Mouse (Mus musculus) left cerebral cortex, postnatal 36 days (tissue): ENCODE results near the gene Abhd12b. TPM values are rescaled to one million over a fixed set of nuclear protein-coding genes. Genes with fewer than 3 reads are reported as not detected.

Source experiments
- DNase-seq, 2 experiments: peaks; one replicate each; pipeline ENCODE4 v3.0.0; 2021 to 2022; ENCODE audit warnings: low spot score in 2 of 2, mixed read lengths in 1 of 2
- intact Hi-C: fragments of 180-260 bp; cut with DNase I; formaldehyde crosslinking; loops from one replicate; pipeline ENCODE4 v1.15.1; 2025
- total RNA-seq, 2 experiments: library from RNA; stranded (reverse); gene quantifications; 2 replicates each; pipeline ENCODE4 v1.2.3; 2021

Abhd12b gene
- total RNA-seq, 2 experiments from 2014 or later, result 0.10 to 0.29 TPM

DNA sequence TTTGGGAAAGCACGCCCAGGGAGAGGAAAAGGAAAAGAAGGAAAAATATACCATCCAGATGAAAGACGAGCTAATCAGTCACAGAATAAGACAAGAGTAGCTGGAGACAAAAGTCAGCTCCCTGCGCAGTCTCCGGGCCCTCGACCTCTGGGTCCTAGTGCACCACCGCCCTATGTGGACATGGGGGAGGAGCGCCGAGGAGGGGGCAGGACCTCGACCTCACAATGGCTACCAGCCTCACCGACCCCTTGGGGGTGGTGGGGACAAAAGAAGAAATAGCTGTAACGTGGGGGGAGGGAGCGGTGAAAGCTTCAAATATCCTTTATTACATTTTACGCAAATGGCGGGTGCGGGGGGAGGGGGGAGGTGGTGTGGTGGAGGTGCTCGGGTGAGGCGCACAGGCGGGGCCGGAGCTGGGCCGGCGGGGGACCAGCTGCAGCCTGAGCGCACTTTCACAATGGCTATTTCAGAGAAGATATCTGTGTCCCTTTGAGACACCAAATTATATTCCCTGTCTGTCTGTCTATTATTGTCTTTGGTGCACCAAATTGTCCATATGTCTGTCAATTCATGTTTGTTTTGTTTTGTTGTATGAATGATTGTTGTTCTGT is 30.3 kb downstream of the Abhd12b start:
- intact Hi-C loops, result no loop called here
- DNase-seq, result no peak

DNA sequence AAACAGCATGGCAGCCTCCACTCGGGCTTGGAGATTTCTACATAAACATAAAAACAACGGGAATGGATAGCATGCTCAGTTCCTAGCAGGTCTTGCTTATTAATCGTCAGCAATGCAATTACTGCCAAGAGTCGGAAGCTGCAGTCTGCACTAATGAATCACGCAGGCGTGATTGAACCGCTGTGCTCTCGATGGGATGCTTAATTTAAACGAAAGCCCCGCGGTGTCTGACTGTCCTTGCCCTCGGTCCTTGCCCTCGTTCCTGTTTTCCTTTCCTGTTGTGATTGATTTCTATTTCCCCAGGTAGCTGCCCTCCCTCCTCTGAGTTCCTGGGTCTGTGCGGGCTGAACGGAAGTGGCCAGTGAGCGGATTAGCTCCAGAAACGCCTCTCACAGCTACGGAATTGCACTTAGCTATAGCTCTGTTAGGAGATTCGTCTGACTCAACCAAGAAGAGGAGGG is 38.4 kb downstream of the Abhd12b start:
- intact Hi-C loops, result loop anchor here (5.0 kb wide), 1 partner anchor 500 kb away; no protein-coding TSS in a partner anchor
- peak; percentile 13 to 27 for DNase-seq

DNA sequence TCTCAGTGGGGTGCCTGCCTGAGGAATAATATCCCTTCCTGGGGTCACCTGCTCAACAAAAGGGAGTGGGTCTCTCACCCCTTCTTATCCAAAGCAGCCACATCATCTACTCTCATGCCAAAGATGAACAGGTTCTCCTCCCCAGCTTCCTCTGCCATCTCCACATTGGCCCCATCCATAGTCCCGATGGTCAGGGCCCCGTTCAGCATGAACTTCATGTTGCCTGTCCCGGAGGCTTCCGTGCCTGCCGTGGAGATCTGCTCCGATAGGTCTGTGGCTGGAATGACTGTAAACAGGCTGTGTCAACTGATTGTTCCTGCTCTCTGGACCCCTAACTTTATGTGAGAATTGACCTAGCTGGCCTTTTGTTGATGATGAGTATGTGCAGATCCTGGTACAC is 41.5 kb downstream of the Abhd12b start:
- intact Hi-C loops, result no loop called here
- DNase-seq, result no peak

DNA sequence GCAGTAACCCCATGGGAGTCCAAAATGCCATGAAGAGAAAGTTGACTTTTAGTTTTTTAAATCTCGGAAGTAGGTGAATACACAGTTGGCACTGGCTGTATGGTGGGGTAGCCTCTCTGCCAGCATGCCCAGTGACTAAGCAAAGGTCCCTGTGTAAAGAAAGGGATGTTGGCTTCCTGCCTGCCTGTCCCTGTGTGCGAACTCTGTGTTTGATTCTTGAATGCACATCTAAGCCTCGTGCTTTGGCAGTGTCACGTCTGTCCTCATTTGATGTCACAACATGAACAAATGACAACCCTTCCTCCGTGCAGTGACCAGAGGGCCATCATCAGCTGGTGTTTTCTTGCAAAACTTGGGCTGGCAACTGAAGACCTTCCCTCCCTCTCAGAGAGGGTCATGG is 42.4 kb downstream of the Abhd12b start:
- no peak for DNase-seq
- intact Hi-C loops, result no loop called here

DNA sequence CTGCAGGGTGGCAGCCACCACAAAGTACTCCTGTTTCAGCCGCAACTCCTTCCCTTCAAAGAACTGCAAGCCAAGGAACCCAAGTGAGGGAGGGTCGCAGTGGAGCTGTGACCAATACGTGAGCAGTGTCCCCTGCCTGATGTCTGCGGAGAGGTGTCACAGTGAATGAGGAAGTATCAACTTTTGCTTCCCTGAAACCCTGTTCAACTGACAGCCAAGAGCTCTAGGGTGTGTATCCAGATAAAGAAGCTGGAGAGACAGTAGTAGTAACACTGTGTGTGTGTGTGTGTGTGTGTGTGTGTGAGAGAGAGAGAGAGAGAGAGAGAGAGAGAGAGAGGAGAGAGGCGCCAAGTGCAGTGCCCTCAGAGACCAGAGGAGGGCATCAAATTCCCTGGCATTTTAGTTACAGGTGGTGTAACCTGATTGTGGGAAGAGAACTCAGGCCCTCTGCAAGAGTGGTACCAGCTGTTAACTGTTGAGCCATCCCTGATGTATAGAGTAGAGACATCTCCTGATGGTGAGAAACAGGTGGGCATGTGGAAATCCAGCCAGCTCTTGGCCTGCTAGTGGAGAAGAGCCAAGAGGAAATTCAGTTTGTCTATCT is 48.1 kb downstream of the Abhd12b start:
- intact Hi-C loops, result no loop called here
- no peak for DNase-seq

DNA sequence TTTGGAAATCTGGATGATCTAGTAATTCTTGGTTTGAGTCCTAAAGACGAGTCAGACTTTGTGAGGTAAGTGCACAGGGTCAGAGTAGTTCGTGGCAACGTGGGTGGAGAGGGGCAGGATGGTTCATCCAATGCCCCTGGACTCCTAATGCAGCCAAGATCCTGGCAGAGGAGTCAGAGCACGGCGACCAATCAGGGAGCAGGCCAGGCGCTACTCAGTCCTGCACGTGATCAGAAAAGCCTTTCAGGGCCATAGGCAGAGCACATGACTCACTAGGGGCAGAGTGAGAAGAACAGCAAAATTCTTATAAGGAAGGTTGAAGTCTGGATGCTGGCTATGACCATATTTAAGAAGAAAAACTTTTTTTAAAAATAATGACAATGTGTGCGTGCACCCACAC is 50.5 kb downstream of the Abhd12b start:
- no peak for DNase-seq
- intact Hi-C loops, result no loop called here

DNA sequence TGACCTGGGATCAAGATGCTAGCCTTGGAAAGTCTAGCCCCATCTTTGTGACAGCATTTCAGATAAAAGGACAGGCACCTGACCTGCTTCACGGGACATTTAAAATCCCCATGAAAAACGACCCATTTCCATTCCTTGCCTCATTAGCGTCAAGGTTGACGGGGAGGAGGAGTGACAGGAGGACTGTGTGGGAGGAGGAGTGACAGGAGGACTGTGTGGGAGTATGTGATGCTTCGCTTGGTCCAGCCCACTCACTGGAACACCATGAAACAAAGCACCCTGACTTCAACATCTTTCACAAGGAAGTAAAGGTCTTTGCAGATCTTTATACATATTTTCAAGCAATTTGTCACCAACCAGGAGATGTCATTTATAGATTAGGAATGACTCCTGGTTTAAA is 54.3 kb downstream of the Abhd12b start:
- intact Hi-C loops, result no loop called here
- no peak for DNase-seq

DNA sequence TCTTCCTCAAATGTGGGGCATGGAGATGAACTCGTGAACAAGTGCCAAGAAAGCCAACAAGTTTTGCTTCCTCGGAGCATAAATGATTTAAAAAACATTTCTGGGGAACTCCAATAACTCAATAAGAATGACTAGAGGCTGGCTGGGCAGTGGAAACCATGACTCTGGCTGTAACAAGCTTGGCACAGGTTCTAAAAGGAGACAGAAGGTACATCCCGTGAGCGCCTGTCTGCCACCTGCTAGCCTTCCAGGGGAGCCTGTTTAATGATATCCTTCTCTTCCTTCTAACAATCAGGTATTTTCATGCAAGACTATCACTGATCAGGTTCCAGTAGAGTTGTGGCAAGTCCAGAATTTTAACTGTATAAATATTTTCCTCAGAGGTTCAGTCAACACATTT is 58.6 kb downstream of the Abhd12b start:
- DNase-seq, result no peak
- intact Hi-C loops, result no loop called here

DNA sequence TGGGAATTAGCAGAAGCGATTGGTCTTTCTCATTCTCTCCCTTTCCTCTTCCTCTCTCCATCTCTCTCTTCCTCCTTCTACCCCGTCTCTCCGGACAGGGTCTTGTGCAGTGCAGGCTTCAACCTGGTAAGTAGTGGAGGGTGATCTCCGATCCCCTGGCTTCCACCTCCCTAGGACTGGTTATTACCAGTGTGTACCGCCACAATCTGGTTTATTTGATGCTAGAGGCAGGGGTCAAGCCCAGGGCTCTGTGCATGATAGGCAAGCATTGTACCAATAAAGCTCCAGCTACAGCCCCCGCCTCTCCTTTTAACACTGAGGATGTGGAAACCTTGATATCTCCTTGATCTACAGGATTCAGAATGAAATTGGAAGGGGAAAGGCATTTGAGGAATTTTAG is 59.7 kb downstream of the Abhd12b start:
- intact Hi-C loops, result no loop called here
- DNase-seq, result no peak

DNA sequence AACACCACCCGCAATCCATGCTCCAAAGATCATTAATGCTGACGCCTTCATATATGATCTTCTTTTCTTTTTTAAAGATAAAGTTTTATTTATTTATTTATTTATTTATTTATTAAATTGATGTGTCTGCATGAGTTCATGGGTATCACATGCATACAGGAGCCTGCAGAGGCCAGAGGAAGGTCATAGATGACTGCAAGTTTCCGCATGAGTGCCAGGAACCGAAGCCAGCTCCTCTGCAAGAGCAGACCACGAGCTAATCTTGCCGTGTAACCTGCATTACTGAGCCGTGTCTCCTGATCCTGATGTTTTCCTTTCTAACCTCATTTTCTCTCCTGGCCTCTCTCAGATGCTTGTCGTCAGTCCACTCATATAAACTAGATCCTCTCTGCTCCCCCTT is 60.3 kb downstream of the Abhd12b start:
- DNase-seq, result no peak
- intact Hi-C loops, result no loop called here

DNA sequence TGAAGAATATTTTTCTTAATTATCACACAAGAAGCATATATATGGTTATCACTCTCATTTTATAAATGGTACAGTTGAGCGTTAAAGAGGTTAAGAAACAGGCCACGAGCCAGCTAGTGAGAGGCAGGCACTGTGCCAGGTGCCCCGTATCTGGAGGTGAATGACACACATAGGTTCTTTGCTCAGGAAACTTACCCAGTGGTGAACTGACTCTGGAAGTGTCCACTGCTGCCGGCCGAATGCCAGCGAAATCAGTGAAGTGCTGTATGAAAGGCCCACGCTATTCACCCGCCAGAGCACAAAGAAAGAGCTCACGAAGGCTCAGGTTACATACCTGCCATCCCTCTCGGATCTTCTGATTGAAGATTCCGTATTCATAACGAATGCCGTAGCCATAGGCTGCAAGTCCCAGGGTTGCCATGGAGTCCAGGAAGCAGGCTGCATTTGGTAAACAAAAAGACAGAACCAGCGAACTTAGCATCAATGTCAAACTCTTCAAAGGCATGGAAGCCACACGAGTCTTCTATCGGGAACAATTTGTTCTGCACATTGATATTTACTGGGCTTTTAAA is 62.4 kb downstream of the Abhd12b start:
- DNase-seq, result no peak

DNA sequence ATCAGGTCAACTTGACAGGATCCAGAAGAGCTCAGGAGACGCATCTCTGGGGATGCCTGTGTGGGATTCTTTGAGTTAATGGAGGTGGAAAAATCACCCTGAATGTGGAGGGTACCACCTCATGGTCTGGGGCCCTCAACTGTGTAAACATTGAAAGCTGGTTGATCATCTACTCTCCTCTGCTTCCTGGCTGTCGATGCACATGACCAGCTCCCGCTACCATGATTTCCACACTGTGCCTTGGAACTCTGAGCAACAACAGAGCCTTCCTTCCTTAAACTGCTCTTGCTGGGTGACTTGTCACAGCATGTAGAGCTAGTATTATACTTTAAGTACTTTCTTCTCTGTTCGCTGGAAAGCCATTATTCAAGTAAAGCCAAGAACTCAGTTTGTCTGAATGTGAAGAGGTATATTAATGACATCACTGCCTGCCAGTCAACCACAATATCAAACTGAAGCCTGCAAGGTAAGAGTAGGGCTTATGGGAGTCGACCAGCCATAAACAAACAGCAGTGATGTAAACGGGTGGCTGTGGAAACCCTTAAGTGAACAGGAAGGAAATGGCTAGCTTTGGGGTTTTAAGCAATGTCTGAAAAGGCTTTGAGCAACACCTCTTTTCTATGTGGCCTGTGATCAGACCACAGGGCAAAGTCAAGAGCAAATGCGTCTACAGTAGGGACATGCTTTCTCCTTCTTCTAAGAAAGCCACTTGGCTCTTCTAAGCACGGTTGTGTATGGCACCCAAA is 65.0 kb downstream of the Abhd12b start:
- DNase-seq, result no peak
- intact Hi-C loops, result no loop called here

More for the DNA sequence above, 62.4 kb downstream of the Abhd12b start:
- intact Hi-C loops, result no loop called here

DNA sequence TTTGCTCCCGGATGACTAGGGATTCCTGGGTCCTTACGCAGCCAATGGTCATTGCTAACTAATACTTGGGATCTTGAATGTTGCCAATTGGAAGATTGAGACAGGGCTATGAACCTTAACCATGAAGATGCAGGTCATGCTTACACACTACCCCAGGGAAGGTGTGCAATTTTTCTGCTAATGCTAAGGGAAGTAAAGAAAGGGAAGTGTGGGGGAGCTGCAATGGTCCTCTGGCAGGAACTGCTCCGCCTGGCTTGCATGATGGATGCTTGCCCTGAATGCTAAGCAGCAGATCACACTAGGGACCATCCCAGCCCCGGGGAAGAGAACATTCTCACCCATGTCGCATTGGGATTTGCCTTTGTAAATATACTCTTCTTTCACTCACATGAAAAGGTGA is 67.5 kb downstream of the Abhd12b start:
- no peak for DNase-seq
- intact Hi-C loops, result loop anchor here (10.0 kb wide), 1 partner anchor 107 kb away; the partner anchor contains the start of gene Nin

DNA sequence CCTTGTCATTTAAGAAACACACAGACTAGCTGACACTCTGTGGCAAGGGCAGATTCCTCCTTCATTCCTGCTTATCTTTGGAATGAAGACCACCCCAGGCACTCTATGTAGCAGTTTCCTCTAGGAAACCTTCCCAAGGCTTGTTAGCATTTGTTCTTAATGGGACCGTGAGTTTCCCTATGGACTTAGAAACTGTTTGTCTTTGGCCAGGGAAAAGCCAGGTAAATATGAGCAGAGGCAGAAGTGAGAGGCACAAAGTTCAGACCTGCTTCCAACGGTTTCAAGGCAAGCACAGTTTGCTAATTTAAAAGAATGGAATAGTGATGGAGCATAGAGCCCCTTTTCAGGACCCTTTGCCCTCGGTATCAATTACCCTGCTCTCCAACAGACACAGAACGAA is 69.4 kb downstream of the Abhd12b start:
- intact Hi-C loops, result loop anchor here (10.0 kb wide), 1 partner anchor 109 kb away; the partner anchor contains the start of gene Nin
- no peak for DNase-seq

DNA sequence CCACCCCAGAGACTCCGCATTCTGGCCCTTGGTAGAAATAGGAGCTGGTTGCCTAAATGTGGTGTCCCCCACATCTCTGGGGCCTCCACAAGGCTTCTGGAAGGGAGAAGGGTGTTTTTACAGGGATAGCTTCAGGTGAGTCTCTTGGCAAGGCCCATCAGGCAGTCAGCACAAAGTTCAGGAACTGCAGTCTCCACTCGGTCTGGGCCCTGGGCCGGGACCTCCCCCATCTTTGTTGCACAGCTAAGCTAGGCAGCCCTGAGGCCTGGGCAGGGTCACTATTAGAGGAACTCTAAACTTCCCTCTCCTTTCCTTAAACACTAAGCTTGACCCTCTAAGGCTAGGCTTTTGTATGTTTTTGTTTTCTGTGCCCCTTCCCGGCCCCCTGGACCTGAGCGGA is 72.7 kb downstream of the Abhd12b start:
- no peak for DNase-seq
- intact Hi-C loops, result loop anchor here (10.0 kb wide), 1 partner anchor 112 kb away; the partner anchor contains the start of gene Nin

DNA sequence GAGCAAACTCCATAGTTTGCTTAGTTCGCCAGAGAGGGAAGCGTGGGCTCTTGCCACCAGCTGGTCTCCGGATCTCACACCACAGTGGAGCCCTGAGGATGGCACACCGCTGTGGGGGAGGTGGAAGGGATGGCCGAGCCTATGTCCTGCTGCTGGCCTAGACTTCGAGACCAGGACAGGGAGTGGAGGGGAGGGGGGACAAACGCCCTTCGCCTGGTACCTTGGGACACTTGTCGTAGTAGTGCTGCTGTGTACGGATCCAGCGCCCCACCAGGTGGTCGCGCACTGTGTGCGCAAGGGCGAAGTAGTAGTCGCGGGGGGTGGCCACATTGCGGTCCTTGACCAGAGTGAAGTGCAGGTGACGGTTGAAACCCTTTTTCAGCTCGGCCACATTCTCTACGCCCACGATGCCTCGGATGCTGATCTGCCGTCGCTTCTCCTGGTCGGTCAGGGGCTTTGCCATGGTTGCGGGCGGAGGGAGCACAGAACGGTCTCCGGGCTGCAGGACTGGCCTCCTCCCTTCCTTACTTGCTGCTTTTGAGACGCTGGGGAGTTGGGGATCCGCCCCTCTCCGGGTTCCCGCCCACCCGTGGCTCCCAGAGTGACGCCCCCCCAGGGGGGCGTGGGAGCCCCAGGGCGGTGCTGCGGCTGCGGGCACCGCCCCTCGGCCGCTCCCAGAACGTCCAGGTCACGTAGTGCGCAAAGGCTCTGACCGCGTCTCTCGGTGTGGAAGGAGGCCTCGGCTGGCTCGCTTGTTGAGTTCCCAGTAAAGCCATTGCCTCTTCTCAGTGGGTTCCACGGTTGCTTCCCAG is 73.4 kb downstream of the Abhd12b start:
- intact Hi-C loops, result loop anchor here (10.0 kb wide), 1 partner anchor 113 kb away; the partner anchor contains the start of gene Nin
- DNase-seq, result peak in 1 of 2 experiments; percentile 40

DNA sequence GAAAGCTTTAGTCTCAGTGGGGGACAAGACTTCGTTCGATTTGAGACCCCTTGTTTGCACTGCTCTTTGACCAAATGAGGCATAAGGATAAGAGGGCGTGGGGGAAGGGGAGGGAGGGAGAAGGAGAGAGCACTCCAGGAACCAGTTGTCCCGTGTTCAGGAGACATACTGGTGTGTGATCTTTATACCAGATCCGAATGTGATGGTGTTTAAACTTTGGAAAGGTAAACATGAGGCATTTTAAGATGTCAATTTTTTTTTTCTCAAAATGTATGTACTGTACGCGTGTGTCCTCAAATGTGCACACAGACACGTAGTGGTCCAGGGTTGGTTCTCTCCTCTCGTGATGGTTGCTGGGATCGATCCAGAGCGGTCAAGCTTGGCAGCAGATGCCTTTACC is 74.2 kb downstream of the Abhd12b start:
- intact Hi-C loops, result loop anchor here (10.0 kb wide), 1 partner anchor 113 kb away; the partner anchor contains the start of gene Nin
- no peak for DNase-seq

DNA sequence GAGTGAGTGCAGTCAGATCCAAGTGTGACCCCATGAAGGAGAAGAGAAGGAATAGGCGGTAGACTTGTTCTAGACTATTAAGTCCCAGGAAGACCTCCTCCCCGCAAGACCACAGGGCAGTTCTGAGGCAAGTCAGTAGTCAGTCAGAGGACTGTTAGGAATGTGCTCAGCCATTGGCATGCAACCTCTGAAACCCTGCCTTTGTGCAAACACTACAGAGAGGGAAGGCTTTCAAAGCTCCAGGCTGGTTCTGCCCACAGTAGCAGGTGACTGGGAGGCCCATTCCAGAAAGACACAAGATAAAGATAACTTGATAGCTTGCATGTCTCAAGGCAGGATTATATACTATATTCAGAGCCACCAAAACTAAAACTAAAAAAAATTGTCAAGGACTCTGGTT is 77.4 kb downstream of the Abhd12b start, which contains the start of gene Pygl:
Gene Pygl (minus strand): TSS at position 195 of the 400 bp plus-strand sequence.
- no peak for DNase-seq
- intact Hi-C loops, result no loop called here

DNA sequence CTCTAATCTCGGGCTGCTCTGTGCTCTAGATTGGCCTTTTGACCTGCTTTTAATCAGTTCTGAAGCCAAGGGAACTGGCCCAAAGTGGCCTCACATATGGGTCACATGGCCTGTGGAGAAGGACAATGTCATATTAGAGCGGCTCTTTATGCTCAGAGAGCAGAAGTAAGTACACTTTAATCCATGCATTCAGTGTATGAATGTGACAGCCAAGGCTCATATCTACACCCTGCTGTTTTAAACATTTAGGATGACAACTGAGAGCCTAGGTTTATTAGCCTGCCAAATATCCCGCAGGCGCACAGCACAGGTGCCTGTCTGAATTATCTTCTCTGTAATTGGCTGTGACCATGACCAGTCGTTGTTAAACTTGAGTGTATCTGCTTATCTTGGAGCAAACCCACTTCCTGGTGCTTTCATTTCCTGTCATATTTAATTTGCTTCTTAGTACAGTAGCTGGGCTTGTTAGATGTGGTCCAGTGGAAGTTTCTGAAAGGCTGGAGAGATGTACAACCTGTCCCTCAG is 78.1 kb downstream of the Abhd12b start:
- DNase-seq, result no peak
- intact Hi-C loops, result no loop called here
